Mouse (Mus musculus): ENCODE data around the gene Tectb.

- no peak for TF ChIP-seq CTCF (IDR thresholded peaks at IDR 0.05; ENCODE audit: extremely low read depth, insufficient read depth, insufficient read length, insufficient replicate concordance)
- no peak for TF ChIP-seq POLR2A (IDR thresholded peaks at IDR 0.05; ENCODE audit: low read depth, low read length)
Measured at GRCm38 (mm10) chr19:55143391-55144300, 36.9 kb upstream of the Tectb start.

Data from spleen, adult 2 months (tissue).